Mouse (Mus musculus): ENCODE results near the gene Rps8. TPM values are rescaled to one million over a fixed set of nuclear protein-coding genes. Genes with fewer than 3 reads are reported as not detected.

The Rps8 gene
- polyA plus RNA-seq, 1 experiment from 2014 or later: 983 TPM

DNA sequence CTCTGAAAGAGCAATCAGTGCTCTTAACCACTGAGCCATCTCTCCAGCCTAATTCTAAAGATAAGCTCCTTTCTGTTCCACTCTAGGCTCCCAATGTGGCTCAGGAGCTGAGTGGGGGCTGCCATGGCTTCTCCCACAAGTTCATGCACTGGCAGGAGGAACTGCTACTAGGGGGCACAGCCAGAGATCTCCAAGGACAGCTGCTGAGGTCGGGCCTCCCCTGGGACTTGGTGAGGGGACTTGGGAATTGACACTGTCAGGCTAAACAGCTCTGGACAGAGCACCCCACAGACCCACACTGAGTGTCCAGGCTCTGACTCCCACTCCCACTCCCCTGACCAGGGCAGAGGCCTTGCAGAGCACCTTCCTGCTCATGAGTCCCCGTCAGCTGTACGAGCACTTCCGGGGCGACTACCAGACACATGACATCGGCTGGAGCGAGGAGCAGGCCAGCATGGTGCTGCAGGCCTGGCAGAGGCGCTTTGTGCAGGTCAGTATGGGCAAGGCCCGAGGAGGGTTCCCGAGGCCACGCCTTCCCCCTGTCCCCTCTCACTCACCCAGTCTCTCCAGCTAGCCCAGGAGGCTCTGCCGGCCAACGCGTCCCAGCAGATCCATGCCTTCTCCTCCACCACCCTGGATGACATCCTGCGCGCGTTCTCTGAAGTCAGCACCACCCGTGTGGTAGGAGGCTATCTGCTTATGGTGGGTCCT is 48.1 kb downstream of the Rps8 start:
- ATAC-seq (ENCODE audit: insufficient read depth, low FRiP score, low read depth): no peak
- H3K9ac ChIP-seq: no peak overlapping the region
- H3K9me3 ChIP-seq: no peaks in the 10 kb centered on the region
- 89% methylated on average over 18 of the region's 18 CpGs for WGBS
- H3K27ac ChIP-seq: no peak overlapping the region
- H3K36me3 ChIP-seq: peaks cover 2% of the 10 kb centered on the region; the same call in 1 of the 2 replicates
- H3K4me2 ChIP-seq: no peak overlapping the region
- no peak overlapping the region for H3K4me3 ChIP-seq (replicated peaks)
- no peaks in the 10 kb centered on the region for H3K4me1 ChIP-seq
- no peaks in the 10 kb centered on the region for H3K27me3 ChIP-seq (replicated peaks)

DNA sequence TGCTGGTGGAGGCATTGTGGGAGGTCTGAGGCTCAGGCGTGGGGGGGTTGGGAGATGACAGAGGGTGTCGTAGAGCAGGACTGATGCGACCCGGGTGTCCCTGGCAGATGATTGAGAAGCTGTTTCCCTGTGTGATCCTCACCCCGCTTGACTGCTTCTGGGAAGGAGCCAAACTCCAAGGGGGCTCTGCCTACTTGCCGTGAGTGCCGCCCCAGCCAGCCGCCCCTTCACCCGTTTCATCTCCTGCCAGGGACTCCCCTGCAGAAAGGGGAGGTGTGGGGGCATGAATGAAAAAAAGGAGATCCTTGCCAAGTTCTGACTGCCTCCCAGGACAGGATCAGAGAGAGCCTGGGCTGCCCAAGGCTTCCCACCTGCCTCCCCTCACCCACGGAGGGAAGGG is 50.9 kb downstream of the Rps8 start:
- Histone ChIP-seq H3K36me3 (no peaks in the 10 kb centered on the region), H3K4me1 (no peaks in the 10 kb centered on the region), H3K4me3 (replicated peaks) (no peak overlapping the region), H3K4me2 (no peak overlapping the region), H3K9me3 (no peaks in the 10 kb centered on the region), H3K9ac (no peak overlapping the region), H3K27ac (no peak overlapping the region), H3K27me3 (replicated peaks) (no peaks in the 10 kb centered on the region)
- no peak for ATAC-seq (ENCODE audit: insufficient read depth, low FRiP score, low read depth)
- 70% methylated on average over 10 of the region's 10 CpGs for WGBS

DNA sequence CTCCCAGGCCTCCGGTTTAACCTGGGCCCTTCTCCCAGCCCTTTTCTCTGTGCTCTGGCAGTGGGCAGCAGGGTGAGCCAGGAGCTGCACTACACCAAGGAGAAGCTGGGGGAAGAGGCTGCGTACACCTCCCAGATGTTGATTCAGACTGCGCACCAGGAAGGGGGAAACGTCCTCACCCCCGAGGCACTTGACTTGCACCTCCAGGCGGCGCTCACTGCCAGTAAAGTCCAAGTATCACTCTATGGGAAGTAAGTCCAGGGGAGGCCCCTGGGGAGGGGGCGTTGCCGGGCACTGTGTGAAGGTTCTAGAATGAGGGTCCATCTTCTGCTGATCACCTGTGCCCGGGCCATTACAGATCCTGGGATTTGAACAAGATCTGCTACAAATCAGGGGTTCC is 51.4 kb downstream of the Rps8 start:
- H3K4me3 ChIP-seq (replicated peaks): no peak overlapping the region
- H3K9ac ChIP-seq: no peak overlapping the region
- no peaks in the 10 kb centered on the region for H3K27me3 ChIP-seq (replicated peaks)
- no peaks in the 10 kb centered on the region for H3K36me3 ChIP-seq
- H3K9me3 ChIP-seq: no peaks in the 10 kb centered on the region
- no peak overlapping the region for H3K4me2 ChIP-seq
- 71% methylated on average over 10 of the region's 10 CpGs for WGBS
- ATAC-seq (ENCODE audit: insufficient read depth, low FRiP score, low read depth): no peak
- H3K4me1 ChIP-seq: no peaks in the 10 kb centered on the region
- no peak overlapping the region for H3K27ac ChIP-seq

Small RNA genes within 50 kb of the gene (microRNA-seq; reads per million reads assigned to microRNA genes)
- gene Gm22398: not detected

Other genes starting within 250 kb of the Rps8 start
- gene Urod, start 161.8 kb downstream of the Rps8 start, polyA plus RNA-seq (2015; fragmentation: Nextera tagmentation; extraction: Ambion mirVana): 82.0 and 97.4 TPM in 2 replicates
- 10.0 and 10.1 TPM in 2 replicates for gene Hectd3, start 160.9 kb downstream of the Rps8 start, polyA plus RNA-seq (2015; fragmentation: Nextera tagmentation; extraction: Ambion mirVana)
- gene Eif2b3, start 136.8 kb downstream of the Rps8 start, polyA plus RNA-seq (2015; fragmentation: Nextera tagmentation; extraction: Ambion mirVana): 35.3 and 36.4 TPM in 2 replicates
- 6.5 and 7.0 TPM in 2 replicates for gene Ptch2, start 60.2 kb downstream of the Rps8 start, polyA plus RNA-seq (2015; fragmentation: Nextera tagmentation; extraction: Ambion mirVana)
- 6.7 and 7.6 TPM in 2 replicates for gene Btbd19, start 30.5 kb downstream of the Rps8 start, polyA plus RNA-seq (2015; fragmentation: Nextera tagmentation; extraction: Ambion mirVana)
- gene Tctex1d4, start 29.4 kb downstream of the Rps8 start, polyA plus RNA-seq (2015; fragmentation: Nextera tagmentation; extraction: Ambion mirVana): 0.24 TPM in 1 of 2 replicates, not detected in the other
- gene Plk3, start 22.3 kb downstream of the Rps8 start, polyA plus RNA-seq (2015; fragmentation: Nextera tagmentation; extraction: Ambion mirVana): 3.8 and 4.7 TPM in 2 replicates
- 40.4 and 47.7 TPM in 2 replicates for gene Kif2c, start 26.4 kb upstream of the Rps8 start, polyA plus RNA-seq (2015; fragmentation: Nextera tagmentation; extraction: Ambion mirVana)
- gene Tmem53, start 95.7 kb upstream of the Rps8 start, polyA plus RNA-seq (2015; fragmentation: Nextera tagmentation; extraction: Ambion mirVana): 13.2 and 13.5 TPM in 2 replicates
- gene Armh1, start 95.9 kb upstream of the Rps8 start, polyA plus RNA-seq (2015; fragmentation: Nextera tagmentation; extraction: Ambion mirVana): 0.32 and 0.46 TPM in 2 replicates

All from stomach, embryonic 15.5 days (tissue).